Mouse (Mus musculus) thymus, adult 18-20 months (tissue): ENCODE measurements at regions not wholly inside any gene's neighbourhood (a gene's known extent, or its start where the extent isn't known, plus 50 kb on each side); places are given as distances from the start of the nearest gene placed in this dataset.

Source experiments
- DNase-seq, 2 experiments: peaks; one replicate each; pipeline ENCODE4 v3.0.0; 2022; ENCODE audit warnings: mixed read lengths in 2 of 2

DNA sequence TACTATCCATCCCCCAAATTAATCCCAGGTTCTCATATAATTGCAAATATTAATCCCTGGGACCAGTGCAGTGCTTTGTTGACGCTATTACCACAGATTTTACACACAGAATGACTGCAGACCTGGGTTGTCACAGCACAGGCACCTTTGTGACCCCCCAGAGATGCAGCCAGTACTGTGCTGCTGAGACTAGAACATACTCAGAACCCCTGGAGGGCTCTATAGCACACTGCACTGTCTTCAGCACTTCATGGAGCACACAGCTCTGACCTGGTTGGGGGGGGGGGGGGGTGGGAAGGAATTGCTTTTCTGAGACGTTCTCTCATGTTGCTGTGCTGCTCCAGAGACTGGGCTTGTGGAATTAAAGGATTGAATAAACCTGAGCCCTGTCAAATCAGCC is 154.9 kb upstream of the Gm34302 start:
- no peak for DNase-seq

DNA sequence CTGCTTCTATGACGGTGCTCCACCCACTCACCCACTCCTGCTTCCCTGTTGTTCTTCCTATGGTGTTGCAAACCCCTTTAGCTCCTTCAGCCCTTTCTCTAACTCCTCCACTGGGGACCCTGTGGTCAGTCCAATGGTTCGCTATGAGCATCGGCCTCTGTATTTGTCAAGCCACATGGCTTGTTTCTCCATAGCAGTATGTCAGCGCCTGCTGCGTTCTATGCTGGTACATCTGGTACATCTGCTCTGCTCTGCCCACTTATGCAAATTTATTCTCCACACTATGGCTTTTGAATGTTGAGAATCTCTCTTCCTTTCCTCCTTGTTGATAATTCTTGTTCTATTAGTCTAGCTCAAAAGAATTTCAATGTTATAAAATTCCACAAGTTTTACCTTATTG is 154.2 kb upstream of the Gm34302 start:
- no peak for DNase-seq

DNA sequence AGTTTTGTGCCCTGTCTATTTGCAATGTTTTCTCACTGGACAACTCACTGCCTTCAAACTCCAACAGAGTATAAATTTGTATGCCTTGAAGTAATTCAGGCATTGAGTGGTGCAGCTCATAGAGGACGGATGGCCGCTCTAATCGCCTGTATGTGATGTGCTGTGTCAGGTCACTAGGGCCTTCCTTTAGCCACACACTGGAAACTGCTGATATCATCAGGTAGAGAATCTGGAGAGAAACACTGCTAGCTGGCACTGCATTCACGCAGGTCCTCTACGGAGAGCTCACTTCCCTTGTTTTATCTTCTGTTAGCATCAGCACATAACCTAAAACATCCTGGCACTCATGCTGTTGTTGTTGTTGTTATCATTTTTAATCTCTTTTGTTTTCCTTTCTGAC is 144.0 kb upstream of the Gm34302 start:
- no peak for DNase-seq

DNA sequence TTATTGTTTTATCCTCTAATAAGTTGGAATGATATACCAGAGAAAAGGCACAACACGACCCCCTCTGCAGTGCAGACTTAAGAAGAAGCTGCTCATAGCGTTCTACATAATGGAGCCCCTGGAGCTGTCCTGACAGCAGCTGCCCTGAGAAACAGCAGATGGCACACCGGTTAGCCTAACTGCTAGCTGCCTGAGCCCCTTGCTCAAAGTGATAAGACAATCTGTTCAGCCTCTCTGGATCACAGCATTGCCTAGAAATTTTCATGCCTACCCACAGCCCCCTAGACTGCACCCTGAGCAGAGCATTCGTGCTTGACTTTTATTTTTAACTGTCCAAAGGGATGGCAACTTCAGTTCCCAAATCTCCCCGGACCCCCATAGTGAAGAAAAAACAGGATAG is 132.4 kb upstream of the Gm34302 start:
- DNase-seq, result no peak

DNA sequence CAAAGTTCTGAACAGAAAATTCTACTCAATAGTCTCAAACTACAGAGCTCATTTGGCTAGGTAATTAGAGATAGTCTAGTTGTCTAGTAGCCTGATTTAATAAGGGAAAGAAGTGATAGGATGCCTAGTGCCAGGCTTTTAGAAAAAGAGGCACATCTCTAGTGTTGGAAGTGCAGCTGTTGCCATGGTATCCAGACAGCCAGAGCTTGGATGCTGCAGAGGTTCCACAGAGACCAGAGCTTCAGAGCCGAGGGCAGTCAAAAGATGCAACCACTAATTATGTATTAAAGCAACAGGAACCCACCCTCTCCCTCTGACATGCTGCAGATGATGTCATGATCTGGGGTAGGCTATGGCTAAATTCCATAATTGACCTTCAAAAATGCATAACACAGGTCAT is 130.0 kb upstream of the Gm34302 start:
- DNase-seq, result no peak

DNA sequence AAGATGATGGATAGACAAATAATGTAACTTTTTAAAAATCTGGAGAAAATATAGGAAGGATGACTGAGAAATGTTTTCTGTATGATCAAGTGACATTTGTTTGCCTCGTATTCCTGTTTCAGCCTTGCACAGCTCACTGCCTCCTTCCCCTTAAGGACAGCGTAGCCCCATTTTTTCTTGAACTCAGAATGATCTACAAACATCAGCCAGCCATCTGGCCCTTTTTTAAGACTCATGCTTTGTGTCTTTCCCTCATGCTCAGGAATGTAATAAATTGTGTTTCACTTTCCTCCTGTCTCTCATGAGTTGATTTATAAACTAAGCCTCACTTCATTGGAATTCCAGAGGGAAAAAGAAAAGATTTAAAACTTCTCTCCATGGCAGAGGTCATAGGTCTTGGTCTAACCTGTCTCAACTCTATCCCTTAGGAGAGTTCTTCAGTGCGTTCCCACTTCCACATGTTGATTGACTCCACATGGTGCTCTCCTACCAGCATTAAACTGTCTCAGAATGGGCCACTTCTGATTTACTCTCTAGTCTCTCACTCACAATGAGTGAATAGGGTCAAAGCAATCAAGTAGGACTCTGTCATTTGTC is 129.2 kb upstream of the Gm34302 start:
- no peak for DNase-seq

DNA sequence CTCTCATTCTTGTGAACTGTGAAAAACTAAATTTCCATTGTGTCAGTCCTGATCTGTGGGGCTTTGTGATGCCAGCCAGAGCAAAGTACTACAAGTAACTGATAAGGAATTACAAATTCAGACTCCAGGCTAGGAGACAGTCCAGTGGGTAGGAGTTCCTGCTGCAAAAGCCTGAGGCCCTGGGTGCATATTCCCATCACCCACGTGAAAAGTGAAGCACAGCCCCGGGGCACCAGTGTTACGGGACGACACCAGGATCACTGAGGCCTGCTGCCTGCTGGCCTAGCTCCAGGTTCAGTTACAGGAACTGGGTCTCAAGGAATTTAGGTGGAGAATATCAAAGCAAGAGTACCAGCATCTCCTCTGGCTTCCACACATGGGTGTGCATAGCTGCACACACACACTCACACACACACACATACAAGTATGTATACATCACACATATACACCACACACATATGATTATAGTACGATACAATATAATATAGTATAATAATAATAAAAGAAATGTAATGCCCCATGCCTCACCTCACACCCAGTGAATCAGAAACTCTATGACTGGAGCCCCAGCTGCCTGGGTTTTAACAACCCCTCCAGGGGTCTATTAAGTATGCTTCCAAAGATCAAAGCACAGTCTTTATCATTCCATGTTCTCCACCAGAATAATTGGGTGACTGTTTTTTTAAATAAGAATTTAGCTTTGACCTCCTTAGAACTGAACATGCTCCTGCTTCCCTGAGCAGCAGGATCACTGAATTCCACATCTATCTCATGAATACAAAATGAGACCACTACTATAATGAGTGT is 126.6 kb upstream of the Gm34302 start:
- DNase-seq, result no peak

DNA sequence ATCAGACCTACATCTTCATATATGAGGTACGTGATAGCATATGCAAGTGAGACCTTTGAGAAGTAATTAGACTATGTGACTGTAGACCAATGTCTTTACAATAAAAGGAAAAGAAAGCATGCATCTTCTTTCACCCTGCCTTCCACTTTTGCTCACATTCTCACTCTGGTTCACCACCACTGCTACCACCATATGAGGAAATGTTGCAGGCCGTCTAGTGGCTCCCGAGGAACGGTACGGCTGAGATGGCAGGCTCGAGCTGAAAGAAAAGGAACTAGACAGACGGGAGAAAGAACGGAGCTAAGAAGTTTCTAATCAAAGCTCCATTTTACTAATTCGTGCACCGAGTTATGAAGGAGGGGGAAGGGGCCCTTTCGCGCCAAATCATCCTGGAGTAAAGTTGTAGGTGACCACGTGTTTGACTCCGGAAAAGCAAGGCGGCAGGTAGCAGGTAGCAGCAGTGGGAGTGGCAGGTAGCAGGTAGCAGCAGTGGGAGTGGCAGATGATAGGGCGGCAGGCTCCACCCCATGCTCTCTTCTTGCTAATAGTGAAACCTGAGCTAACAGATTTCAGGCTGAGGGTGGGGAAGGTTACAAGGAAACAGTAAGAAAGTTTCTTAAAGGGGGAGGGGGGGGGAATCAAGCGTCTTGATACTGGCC is 125.9 kb upstream of the Gm34302 start:
- DNase-seq, result no peak

DNA sequence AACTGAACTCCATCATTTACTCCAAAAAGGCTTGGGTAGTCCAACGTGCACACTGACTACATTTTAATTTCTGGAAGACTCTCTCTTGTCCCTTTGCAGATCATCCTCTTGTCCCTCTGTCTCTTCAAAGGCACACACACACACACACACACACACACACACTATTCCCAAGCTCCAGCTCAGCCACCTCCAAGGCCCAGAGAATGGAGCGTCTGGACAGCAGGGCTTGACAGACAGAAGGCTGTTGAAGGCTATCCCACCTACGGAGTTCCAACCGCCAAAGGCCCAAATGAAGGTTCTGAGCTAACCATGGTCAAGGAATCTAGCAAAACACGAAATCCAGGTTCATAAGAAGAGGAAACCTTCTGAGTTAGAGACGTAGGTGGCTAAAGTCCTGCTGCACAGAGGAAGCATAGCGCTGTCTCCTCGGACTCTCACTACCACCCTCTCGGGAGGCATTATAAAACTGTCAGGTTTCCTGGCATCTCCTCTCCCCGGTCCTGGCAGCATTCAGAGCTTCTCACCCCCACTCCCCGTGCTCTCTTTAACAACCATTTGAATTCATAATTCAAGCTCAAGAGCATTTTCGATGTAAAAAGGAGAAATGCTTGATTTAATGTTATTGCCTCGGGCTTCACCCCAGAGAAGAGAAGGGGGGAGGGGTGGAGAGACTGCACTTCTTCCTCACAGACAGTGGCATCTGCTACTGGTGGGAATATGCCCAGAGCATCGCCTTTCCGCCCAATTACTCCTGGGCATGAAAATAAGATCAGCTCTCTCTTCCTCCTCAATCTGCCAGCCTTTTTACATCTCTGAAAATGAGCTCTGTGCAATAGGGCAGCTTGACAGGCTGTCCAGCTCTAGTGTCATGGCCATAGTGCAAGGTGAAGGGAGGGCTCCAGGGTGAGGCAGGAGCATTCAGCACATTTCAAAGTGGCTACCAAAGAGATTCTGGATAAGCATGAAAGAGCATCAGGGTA is 99.3 kb upstream of the Gm34302 start:
- no peak for DNase-seq

DNA sequence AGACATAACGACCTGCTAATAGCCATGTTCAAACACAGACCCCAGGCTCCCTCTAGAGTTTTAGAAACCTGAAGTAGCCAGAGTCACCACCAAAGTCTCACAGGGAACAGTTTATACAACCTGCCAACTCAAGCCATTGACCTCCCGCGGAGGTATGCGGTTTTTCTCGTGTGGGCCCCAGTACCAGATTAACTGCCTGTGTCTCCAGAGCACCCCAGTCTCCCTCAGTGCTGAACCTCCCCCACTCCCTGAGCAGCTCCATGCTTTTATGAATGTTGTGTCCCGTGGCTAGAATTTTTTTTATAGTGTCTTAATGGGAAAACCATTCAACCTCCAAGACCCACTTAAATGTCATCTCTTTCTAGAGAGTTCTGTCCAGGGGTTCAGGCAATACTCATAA is 98.5 kb upstream of the Gm34302 start:
- no peak for DNase-seq

DNA sequence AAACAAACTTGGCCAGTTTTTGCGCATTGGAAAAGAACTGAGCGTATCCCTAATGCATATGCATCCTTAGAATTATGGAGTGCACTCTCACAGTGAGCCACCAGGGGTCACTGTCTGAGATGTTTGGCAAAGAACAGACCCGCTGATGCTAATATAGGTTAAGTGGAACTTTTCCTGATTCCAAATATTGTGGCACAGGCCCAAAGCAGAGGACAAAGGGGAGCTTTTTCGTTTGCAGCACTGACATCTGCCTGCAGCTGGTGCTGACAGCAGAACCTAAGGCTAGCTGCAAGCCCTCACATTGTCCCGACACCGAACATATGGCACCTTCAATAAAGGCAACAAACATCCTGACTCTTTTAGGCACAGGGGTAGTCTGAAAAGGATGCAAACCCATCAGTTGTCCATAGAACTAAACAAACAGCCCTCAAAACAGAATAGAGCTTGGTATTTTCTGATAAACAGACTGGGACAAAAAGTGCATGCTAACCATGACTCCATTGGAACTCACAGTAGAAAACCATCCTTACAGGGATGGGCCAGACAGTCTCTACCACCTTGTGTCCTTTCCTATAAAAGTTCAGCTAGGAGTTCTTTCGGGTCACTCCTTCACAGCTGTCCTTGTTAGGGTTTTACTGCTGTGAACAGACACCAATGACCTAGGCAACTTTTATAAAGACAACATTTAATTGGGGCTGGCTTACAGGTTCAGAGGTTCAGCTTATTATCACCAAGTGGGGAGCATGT is 87.1 kb upstream of the Gm34302 start:
- peak in 1 of 2 experiments; percentile 3 for DNase-seq

DNA sequence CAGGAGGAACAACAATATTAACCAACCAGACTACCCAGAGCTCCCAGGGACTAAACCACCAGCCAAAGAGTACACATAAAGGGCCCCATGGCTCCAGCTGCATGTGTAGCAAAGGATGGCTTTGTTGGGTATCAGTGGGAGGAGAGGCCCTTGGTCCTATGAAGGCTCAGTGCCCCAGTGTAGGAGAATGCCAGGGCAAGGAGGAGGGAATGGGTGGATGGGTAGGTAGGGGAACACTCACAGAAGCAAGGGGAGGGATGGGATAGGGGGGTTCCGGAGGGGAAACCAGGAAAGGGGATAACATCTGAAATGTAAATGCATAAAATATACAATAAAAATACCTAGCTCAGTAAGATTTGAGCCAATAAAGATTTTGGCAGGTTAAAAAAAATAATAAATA is 86.4 kb upstream of the Gm34302 start:
- no peak for DNase-seq

DNA sequence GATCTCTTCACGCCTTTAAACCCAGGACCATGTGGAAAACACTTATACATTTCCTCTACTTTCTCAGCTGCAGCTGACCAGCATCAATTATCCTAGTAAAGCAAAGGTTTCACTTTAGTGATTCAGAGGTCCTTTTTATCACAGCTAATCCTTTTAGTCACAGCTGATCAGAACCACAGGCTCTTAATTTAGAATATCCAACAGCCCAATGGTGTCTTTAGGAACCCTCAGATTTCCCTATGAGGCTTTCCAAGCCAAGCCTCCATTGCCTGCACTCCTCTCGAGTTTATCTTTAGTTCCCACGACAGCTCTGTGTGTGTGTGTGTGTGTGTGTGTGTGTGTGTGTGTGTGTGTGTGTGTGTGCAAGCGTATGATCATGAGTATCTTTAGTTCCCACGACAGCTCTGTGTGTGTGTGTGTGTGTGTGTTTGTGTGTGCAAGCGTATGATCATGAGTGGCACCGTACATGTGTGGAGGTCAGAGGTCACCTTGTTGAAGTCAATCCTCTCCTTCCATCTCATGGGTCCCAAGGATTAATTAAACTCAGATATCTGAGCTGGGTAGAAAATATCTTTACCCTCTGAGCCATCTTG is 85.4 kb upstream of the Gm34302 start:
- DNase-seq, result no peak

DNA sequence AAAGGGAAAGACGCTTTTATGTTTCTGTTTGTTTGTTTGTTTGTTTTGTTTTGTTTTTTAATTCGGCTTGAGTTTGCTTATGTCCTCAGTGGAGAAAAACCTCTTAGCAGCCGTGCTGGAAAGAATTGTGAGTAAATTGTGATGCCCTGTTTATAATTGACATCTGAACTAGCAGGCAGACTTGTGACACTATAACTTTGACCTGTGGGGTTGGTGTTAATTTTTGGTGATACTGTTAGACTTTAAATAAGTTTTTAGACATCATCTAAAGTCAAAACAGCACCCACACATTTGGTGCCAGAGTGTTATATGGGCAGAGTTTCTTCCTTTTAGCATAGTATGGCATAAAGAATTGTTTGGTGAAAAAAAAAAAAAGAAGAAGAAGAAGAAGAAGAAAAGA is 84.0 kb upstream of the Gm34302 start:
- DNase-seq, result no peak

DNA sequence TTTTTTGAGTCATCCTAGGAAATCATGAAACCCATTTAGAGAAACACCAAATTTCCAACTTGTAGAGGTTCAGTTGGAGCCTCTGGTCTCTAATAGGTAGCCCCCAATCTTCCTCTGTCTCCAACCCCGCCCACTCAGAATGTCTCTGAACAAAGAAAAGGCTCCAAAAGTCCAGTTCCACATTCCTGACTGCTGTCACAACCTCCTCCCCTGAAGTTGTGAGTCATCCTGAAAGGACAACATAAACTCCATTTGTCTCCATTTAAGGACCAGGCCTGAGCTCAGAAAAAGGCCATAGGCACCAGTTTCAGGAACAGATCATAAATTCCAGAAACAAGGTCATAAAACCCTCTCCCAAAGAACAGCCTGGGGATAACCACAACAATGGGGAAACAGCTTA is 79.4 kb upstream of the Gm34302 start:
- no peak for DNase-seq

DNA sequence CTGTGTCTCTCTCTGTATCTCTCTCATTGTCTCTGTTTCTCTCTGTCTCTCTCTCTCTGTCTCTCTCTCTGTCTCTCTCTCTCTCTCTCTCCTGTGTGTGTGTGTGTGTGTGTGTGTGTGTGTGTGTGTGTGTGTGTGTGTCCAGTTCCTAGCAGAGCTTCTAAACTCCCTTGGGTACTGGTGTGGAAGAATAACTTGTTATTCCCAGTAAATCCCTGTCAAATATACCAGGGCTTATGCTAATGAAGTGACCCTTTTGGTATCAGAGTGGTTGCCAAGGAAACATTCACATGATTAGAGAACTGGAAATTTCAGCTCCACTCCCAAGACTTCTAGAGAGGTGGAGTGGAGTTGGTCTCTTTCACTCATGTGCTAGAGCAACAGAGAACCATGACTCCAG is 78.9 kb upstream of the Gm34302 start:
- no peak for DNase-seq

DNA sequence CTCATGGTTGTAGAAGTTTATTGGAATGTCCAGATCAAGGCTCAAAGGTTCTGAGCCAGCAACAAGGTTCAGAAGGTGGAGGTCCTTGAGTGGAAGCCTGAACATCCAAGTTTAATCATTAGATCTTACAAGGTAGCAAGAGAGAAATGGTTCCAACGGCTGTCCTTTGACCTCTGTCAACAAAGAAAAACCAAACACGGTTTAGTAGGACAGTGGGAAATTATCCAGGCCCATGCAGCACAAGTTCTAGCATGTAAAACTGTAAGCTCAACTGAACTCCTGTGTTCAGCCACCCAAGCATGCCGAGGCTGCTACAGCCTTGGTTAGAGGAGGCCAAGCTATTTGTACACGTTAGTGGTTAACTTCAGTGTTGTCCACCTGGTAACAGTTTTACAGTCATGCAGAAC is 77.1 kb upstream of the Gm34302 start:
- no peak for DNase-seq

DNA sequence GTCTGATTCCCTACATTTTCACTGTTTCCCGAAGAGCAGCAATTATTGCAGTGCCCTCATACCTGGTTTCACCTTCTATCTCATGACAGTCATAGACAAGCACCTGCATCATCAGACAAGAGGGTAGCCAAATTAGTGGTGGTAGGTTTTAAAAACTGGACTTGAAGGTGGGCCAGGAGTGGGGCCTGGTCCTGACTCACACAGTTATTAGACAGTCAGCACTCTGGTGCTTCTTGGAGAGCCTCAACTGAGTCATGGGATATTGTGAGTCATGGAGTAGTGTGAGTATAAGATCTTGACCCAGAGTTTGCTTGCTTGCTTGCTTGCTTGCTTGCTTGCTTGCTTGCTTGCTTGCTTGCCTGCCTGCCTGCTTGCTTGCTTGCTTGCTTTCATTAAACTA is 73.1 kb upstream of the Gm34302 start:
- no peak for DNase-seq

DNA sequence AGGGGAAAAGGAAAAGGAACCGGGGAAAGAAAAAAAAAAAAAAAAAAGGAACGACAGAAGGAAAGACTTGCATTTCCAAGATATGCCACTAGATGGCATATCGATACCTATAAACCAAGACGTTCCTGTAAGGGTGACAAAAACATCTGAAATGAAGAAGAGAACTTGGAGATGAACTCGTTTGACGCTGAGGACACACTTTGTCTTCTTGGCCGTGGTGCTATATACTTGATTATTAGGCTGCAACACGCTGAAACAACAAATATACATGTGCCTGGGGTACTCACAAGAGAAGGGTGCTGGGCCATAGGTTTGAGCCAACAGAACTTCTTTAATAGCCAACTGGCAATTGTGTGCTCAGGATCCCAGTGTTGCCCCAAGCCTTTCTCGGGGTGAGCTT is 71.2 kb upstream of the Gm34302 start:
- DNase-seq, result no peak

DNA sequence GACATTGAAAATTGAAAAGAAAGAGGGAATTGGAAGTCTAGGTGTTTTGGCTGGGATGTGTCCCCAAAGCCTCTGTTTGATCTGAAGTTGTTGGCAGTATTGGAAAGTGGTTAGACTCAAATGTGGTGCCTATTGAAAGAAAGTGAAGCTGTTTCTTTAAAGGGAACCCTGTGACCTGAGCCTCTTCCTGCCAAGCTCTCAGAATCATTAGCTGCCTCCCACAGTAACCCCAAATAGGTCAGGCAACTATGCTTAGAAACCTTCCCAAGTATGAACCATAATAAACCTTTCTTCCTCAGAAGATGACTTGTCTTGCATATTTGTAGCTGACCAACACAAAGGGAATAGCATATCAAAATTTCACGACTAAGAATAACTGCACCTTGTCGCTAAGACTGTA is 69.7 kb upstream of the Gm34302 start:
- no peak for DNase-seq

DNA sequence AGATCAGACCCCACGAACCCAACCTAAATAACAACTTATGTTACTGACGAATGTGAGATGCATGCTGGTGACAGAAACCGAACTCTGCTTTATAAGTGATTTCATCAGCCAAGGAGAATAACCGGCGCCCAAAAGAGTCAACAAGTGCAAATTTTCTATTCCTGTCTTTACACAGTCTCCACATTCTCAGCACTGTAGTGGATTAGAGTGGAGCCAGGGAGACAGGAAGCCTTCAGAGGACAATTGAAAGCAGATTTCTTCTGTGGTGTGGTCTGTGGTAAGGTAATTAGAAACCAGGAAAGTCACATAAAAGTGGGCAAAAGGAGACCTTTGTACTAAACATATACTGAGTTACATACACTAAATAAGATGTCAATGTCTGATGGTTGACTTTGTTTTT is 68.0 kb upstream of the Gm34302 start:
- no peak for DNase-seq
